Mouse (Mus musculus) liver, embryonic 16.5 days (tissue): ENCODE measurements at regions not wholly inside any gene's neighbourhood (a gene's known extent, or its start where the extent isn't known, plus 50 kb on each side); places are given as distances from the start of the nearest gene placed in this dataset.
A peak's percentile ranks its signal among the peaks of the same experiment; 100 is the strongest.

Experiments
- ATAC-seq: fragments of 200-750 bp; cut with Nextera tagmentation; 2 replicates; pipeline ENCODE4 v1.8.0; 2017; ENCODE audit warnings: low read depth, mild to moderate bottlenecking, moderate number of reproducible peaks, moderate library complexity
- H3K27ac ChIP-seq: fragments of 300-500 bp; sonication (generic); 2 replicates; pipeline ENCODE4 v1.5.1; 2014; ENCODE audit warnings: mild to moderate bottlenecking, low read length
- H3K27me3 ChIP-seq: fragments of 300-500 bp; sonication (generic); 2 replicates; pipeline ENCODE4 v1.6.1; 2014; ENCODE audit warnings: low read depth, low read length, mixed read lengths; ENCODE audit not compliant: control insufficient read depth, insufficient read depth
- H3K36me3 ChIP-seq: fragments of 300-500 bp; sonication (generic); 2 replicates; pipeline ENCODE4 v1.6.1; 2014; ENCODE audit warnings: mild to moderate bottlenecking; ENCODE audit not compliant: control insufficient read depth, insufficient read depth
- H3K4me1 ChIP-seq: fragments of 300-500 bp; sonication (generic); 2 replicates; pipeline ENCODE4 v1.6.1; 2014; ENCODE audit warnings: low read depth, low read length, mixed read lengths; ENCODE audit not compliant: control insufficient read depth
- H3K4me2 ChIP-seq: fragments of 300-500 bp; sonication (generic); 2 replicates; pipeline ENCODE4 v1.6.1; 2014; ENCODE audit warnings: low read depth, low read length, mixed read lengths
- H3K4me3 ChIP-seq: fragments of 300-500 bp; sonication (generic); 2 replicates; pipeline ENCODE4 v1.5.1; 2014; ENCODE audit warnings: low read depth, mild to moderate bottlenecking, low read length
- H3K9ac ChIP-seq: fragments of 300-500 bp; sonication (generic); 2 replicates; pipeline ENCODE4 v1.6.1; 2014; ENCODE audit warnings: low read depth, low read length
- H3K9me3 ChIP-seq: fragments of 300-500 bp; sonication (generic); replicated peaks from 2 replicates; pipeline ENCODE4 v1.6.1; 2016; ENCODE audit warnings: low read length; ENCODE audit not compliant: control insufficient read depth
- WGBS: fragments of 180-500 bp; shearing (Covaris S2); extraction: QIAGEN DNeasy Blood & Tissue Kit; methylation state at CpG from one replicate; pipeline ENCODE4 v1.1.7; 2014; ENCODE audit not compliant: insufficient replicate concordance; 5-methylcytosine and 5-hydroxymethylcytosine counted together

GRCm38 (mm10) chr1:105900158-105900557 lies 90.0 kb upstream of the Zcchc2 start:
- Histone ChIP-seq H3K4me3 (no peak overlapping the region), H3K36me3 (no peaks in the 10 kb centered on the region), H3K4me1 (no peaks in the 10 kb centered on the region), H3K27me3 (no peaks in the 10 kb centered on the region), H3K9ac (no peak overlapping the region), H3K27ac (no peak overlapping the region), H3K4me2 (no peak overlapping the region), H3K9me3 (no peaks in the 10 kb centered on the region)
- no peak for ATAC-seq
- WGBS, result 47% methylated on average over 5 of the region's 5 CpGs

- Histone ChIP-seq H3K27ac (no peak overlapping the region), H3K4me1 (no peaks in the 10 kb centered on the region), H3K27me3 (no peaks in the 10 kb centered on the region), H3K36me3 (no peaks in the 10 kb centered on the region), H3K4me3 (no peak overlapping the region), H3K4me2 (no peak overlapping the region), H3K9me3 (no peaks in the 10 kb centered on the region), H3K9ac (no peak overlapping the region)
- no peak for ATAC-seq
- 57% methylated on average over 7 of the region's 7 CpGs for WGBS
Measured at GRCm38 (mm10) chr1:105900920-105901319, 89.3 kb upstream of the Zcchc2 start.

GRCm38 (mm10) chr1:105903286-105904115 lies 86.7 kb upstream of the Zcchc2 start:
- no peak overlapping the region for H3K4me2 ChIP-seq
- no peak overlapping the region for H3K4me3 ChIP-seq
- H3K36me3 ChIP-seq, result no peaks in the 10 kb centered on the region
- H3K27ac ChIP-seq, result no peak overlapping the region
- H3K4me1 ChIP-seq, result no peaks in the 10 kb centered on the region
- H3K9ac ChIP-seq, result no peak overlapping the region
- 60% methylated on average over 8 of the region's 8 CpGs for WGBS
- H3K9me3 ChIP-seq, result no peaks in the 10 kb centered on the region
- H3K27me3 ChIP-seq, result no peaks in the 10 kb centered on the region
- ATAC-seq, result no peak

- Histone ChIP-seq H3K4me3 (no peak overlapping the region), H3K4me2 (no peak overlapping the region), H3K27me3 (no peaks in the 10 kb centered on the region), H3K36me3 (no peaks in the 10 kb centered on the region), H3K27ac (no peak overlapping the region), H3K9ac (no peak overlapping the region), H3K4me1 (no peaks in the 10 kb centered on the region), H3K9me3 (no peaks in the 10 kb centered on the region)
- 70% methylated on average over 3 of the region's 3 CpGs for WGBS
- no peak for ATAC-seq
Measured at GRCm38 (mm10) chr1:105904737-105905136, 85.5 kb upstream of the Zcchc2 start.

GRCm38 (mm10) chr1:105905785-105906426 lies 84.3 kb upstream of the Zcchc2 start:
- ATAC-seq, result no peak
- WGBS, result 35% methylated on average over 9 of the region's 9 CpGs
- no peaks in the 10 kb centered on the region for H3K27me3 ChIP-seq
- H3K9me3 ChIP-seq, result no peaks in the 10 kb centered on the region
- no peak overlapping the region for H3K27ac ChIP-seq
- no peaks in the 10 kb centered on the region for H3K4me1 ChIP-seq
- no peak overlapping the region for H3K9ac ChIP-seq
- no peak overlapping the region for H3K4me2 ChIP-seq
- H3K36me3 ChIP-seq, result no peaks in the 10 kb centered on the region
- no peak overlapping the region for H3K4me3 ChIP-seq

- H3K9ac ChIP-seq, result no peak overlapping the region
- H3K4me1 ChIP-seq, result no peaks in the 10 kb centered on the region
- ATAC-seq, result no peak
- H3K4me2 ChIP-seq, result no peak overlapping the region
- H3K9me3 ChIP-seq, result no peaks in the 10 kb centered on the region
- no peak overlapping the region for H3K27ac ChIP-seq
- H3K36me3 ChIP-seq, result no peaks in the 10 kb centered on the region
- H3K27me3 ChIP-seq, result no peaks in the 10 kb centered on the region
- 50% methylated on average over 2 of the region's 2 CpGs for WGBS
- H3K4me3 ChIP-seq, result no peak overlapping the region
Measured at GRCm38 (mm10) chr1:105906427-105906798, 83.8 kb upstream of the Zcchc2 start.

GRCm38 (mm10) chr1:105908029-105908876 lies 82.0 kb upstream of the Zcchc2 start:
- WGBS, result 47% methylated on average over 15 of the region's 15 CpGs
- no peak overlapping the region for H3K4me3 ChIP-seq
- no peak overlapping the region for H3K9ac ChIP-seq
- no peaks in the 10 kb centered on the region for H3K27me3 ChIP-seq
- no peaks in the 10 kb centered on the region for H3K4me1 ChIP-seq
- ATAC-seq, result peak; percentile 94
- H3K27ac ChIP-seq, result peak overlapping the region; percentile 77
- no peaks in the 10 kb centered on the region for H3K36me3 ChIP-seq
- no peak overlapping the region for H3K4me2 ChIP-seq
- no peaks in the 10 kb centered on the region for H3K9me3 ChIP-seq

GRCm38 (mm10) chr1:105909121-105909520 lies 81.1 kb upstream of the Zcchc2 start:
- Histone ChIP-seq H3K9ac (no peak overlapping the region), H3K4me3 (no peak overlapping the region), H3K27me3 (no peaks in the 10 kb centered on the region), H3K4me2 (no peak overlapping the region), H3K9me3 (no peaks in the 10 kb centered on the region), H3K4me1 (no peaks in the 10 kb centered on the region), H3K36me3 (no peaks in the 10 kb centered on the region), H3K27ac (peak overlapping the region; percentile 80)
- 50% methylated on average over 4 of the region's 4 CpGs for WGBS
- no peak for ATAC-seq
